Mouse (Mus musculus): ENCODE measurements at regions not wholly inside any gene's neighbourhood (a gene's known extent, or its start where the extent isn't known, plus 50 kb on each side); places are given as distances from the start of the nearest gene placed in this dataset.

DNA sequence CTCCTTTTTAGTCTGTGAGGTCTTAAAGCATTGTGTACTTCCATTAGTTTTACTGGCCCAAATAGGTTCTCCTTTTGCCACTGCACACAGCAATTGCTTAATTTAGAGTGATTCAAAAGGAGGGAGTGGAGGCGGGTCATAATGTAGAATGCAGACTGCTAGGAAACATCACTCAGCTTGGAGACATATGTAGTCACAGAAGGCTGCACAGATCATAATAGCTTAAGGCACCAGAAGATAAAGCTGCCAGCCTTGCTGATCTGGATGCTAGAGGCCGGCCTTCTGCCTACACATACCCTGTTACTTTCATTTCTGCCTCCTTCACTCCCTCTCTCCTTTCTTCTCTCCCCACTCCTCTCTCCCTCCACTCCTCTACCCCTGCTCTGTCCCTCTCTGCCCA is 508.2 kb downstream of the Gm16223 start:
- no peak for TF ChIP-seq POLR2A (IDR thresholded peaks at IDR 0.05; ENCODE audit: low read depth, low read length)
- no peak for TF ChIP-seq UBTF (IDR thresholded peaks at IDR 0.05; ENCODE audit: low read depth, low read length)
- no peak for TF ChIP-seq EP300 (IDR thresholded peaks at IDR 0.05; ENCODE audit: low read length)
